Mouse (Mus musculus) stomach, postnatal 0 days (tissue): ENCODE measurements around the gene Clca3a1. TPM values are rescaled to one million over a fixed set of nuclear protein-coding genes. Genes with fewer than 3 reads are reported as not detected.
"Not testable (repeated sequence)": the region's sequence is repeated elsewhere in the genome, so short reads cannot be mapped to it uniquely, and the experiment has no call there.

ENCODE experiments used
- ATAC-seq: fragments of 200-750 bp; cut with Nextera tagmentation; 2 replicates; pipeline ENCODE4 v1.8.0; 2017; ENCODE audit not compliant: low FRiP score, low TSS enrichment
- DNase-seq: peaks from one replicate; pipeline ENCODE4 v3.0.0-alpha.2; 2016; ENCODE audit warnings: low spot score
- H3K27ac ChIP-seq: fragments of 300-500 bp; sonication (generic); replicated peaks from 2 replicates; pipeline ENCODE4 v1.5.1; 2014; ENCODE audit warnings: mild to moderate bottlenecking, control low read depth
- H3K27me3 ChIP-seq: fragments of 300-500 bp; sonication (generic); 2 replicates; pipeline ENCODE4 v1.6.1; 2014; ENCODE audit warnings: low read length; ENCODE audit not compliant: control insufficient read depth, insufficient read depth
- H3K36me3 ChIP-seq: fragments of 300-500 bp; sonication (generic); 2 replicates; pipeline ENCODE4 v1.6.1; 2014; ENCODE audit warnings: low read length, mixed read lengths; ENCODE audit not compliant: control insufficient read depth, insufficient read depth
- H3K4me1 ChIP-seq: fragments of 300-500 bp; sonication (generic); replicated peaks from 2 replicates; pipeline ENCODE4 v1.6.1; 2014; ENCODE audit warnings: antibody characterized with exemption; ENCODE audit not compliant: control insufficient read depth, insufficient read depth
- H3K4me2 ChIP-seq: fragments of 300-500 bp; sonication (generic); replicated peaks from 2 replicates; pipeline ENCODE4 v1.6.1; 2014; ENCODE audit warnings: low read depth, mild to moderate bottlenecking, control low read depth, moderate library complexity
- H3K4me3 ChIP-seq: fragments of 300-500 bp; sonication (generic); 2 replicates; pipeline ENCODE4 v1.5.1; 2014; ENCODE audit warnings: low read depth, low read length, control low read depth
- H3K9ac ChIP-seq: fragments of 300-500 bp; sonication (generic); 2 replicates; pipeline ENCODE4 v1.6.1; 2014; ENCODE audit warnings: mild to moderate bottlenecking, low read length, control low read depth, mixed read lengths
- H3K9me3 ChIP-seq: fragments of 300-500 bp; sonication (generic); 2 replicates; pipeline ENCODE4 v1.6.1; 2016; ENCODE audit warnings: low read length; ENCODE audit not compliant: control insufficient read depth
- CTCF ChIP-seq: IDR thresholded peaks from 2 replicates; pipeline ENCODE4 v1.5.1; 2016; ENCODE audit warnings: antibody characterized with exemption, low read depth, mild to moderate bottlenecking, moderate library complexity
- EP300 ChIP-seq: optimal IDR thresholded peaks from 2 replicates; pipeline ENCODE3; 2016; ENCODE audit warnings: antibody characterized with exemption
- whole genome bisulfite sequencing: fragments of 180-500 bp; shearing (Covaris S2); extraction: QIAGEN DNeasy Blood & Tissue Kit; methylation state at CpG from one replicate; pipeline ENCODE4 v1.1.7; 2014; 5-methylcytosine and 5-hydroxymethylcytosine counted together
- polyA plus RNA-seq: library from polyadenylated mRNA; unstranded; fragments of >200 nt; fragmentation: Nextera tagmentation; extraction: Ambion mirVana; gene quantifications from 2 replicates; pipeline ENCODE4 v1.2.1, GENCODE M21; 2015

Clca3a1 gene
- polyA plus RNA-seq = 0.70 and 0.82 TPM in 2 replicates

DNA sequence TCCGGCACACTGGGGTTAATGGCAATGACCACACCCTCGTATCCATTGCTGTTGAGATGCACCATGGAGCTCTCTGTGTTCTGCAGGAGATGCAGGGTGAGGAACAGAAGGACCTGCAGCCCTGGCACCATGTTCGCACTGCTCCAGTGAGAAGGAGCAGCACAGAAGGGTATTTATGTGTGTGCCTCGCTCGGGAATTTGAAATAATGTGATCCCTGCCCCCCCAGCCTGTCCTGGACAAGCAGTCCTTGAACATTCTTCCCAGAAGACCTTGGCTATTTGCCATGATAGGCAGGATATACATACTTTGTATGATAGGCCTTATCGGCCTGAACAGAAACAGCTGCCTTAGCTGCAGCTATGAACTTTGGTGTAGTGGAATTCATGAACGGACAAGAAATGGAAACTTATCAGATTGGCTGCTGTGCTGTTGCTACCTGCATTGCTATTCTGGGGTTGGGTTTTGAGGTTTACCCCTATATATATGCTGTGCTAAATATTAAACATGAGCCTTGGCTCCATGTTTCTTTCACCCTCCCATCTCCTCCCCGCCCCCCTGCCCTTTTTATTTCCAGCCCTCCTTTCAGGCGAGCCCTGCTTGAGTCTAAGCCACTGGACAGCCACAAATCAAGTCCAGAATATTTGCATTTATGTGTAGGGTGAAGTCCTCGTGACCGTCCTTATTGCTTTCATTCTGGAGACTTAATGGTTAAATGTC, at the start of gene Clca3a1:
Clca3a1 (minus strand) TSS at position 386 of the 718 bp plus-strand sequence.
- no peaks in the 10 kb centered on the region for H3K9me3 ChIP-seq
- no peaks in the 10 kb centered on the region for H3K27me3 ChIP-seq
- H3K4me3 ChIP-seq = no peak within 1 kb of the TSS
- no peak for TF ChIP-seq EP300
- TF ChIP-seq CTCF = no peak
- H3K27ac ChIP-seq = no peak within 1 kb of the TSS
- no peaks in the 10 kb centered on the region for H3K36me3 ChIP-seq
- no peak within 1 kb of the TSS; the same call in 1 of the 2 replicates for H3K4me2 ChIP-seq
- H3K4me1 ChIP-seq = 0 out of 2 replicates have a peak, but pooled peaks cover 3% of the 10 kb centered on the region
- WGBS = 32% methylated on average over 9 of the region's 11 CpGs
- no peak within 1 kb of the TSS for H3K9ac ChIP-seq
- peak; percentile 18 for DNase-seq
- peak; percentile 73 for ATAC-seq

DNA sequence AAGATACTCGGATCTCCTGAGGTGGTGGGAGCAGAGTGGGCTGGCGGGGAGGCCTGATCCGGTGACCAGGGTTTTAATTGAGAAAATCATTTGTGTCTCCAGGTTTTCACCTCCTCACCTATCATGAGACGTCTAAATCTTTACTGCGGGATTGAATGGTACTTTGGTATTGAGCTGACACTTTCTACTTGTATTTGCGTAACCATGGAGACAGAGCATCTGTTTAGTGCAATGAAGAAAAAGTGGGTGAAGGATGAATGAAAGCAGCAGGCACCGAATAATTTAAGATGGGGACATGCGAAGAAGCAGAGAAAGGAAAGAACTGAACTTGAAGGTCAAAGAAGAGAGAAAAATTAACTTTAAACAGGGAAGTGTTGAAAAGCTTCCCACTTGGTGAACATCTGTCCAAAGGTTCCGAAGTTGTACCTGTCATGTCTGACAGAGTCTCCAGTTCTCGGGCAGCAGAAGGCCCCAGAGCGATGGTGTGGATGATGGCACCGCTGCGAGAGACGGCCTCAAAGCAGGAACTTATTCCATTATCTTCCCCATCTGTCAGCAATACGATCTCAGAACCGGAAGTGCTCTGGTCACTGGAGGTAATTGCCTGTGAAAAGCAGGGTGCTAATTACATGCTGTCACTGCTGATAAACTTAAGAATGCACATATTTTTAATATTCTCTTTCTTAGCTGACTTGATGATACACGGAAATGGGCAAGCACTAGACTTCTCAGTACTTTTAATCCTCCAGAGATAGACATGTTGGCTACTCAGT, 47.6 kb upstream of the Clca3a1 start:
- not testable (repeated sequence) for H3K36me3 ChIP-seq, DNase-seq, H3K4me1 ChIP-seq, H3K27ac ChIP-seq, H3K9me3 ChIP-seq, H3K9ac ChIP-seq, H3K27me3 ChIP-seq, H3K4me2 ChIP-seq, ATAC-seq, H3K4me3 ChIP-seq
- 76% methylated on average over 14 of the region's 17 CpGs for whole genome bisulfite sequencing

DNA sequence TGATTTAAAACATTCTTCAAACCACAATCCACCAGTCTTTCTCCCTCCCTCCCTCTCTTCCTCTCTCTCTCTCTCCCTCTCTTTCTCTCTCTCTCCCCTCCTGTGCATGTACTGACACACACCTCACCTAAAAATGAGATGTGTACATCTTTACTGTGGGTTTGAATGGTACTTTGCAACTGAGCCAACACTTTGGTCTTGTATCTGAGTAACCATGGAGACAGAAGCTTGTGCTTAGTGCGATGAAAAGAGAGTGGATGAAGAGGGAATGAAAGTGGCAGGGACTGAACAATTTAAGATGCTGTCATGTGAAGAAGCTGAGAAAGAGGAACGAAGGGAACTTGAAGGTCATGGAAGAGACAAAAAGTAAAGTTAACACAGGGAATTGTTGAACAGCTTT, 45.8 kb upstream of the Clca3a1 start:
- not testable (repeated sequence) for H3K9ac ChIP-seq, DNase-seq, H3K36me3 ChIP-seq, ATAC-seq, H3K4me1 ChIP-seq, H3K4me2 ChIP-seq, H3K27ac ChIP-seq, H3K4me3 ChIP-seq, H3K9me3 ChIP-seq, H3K27me3 ChIP-seq
- WGBS = 59% methylated on average over 2 of the region's 2 CpGs

DNA sequence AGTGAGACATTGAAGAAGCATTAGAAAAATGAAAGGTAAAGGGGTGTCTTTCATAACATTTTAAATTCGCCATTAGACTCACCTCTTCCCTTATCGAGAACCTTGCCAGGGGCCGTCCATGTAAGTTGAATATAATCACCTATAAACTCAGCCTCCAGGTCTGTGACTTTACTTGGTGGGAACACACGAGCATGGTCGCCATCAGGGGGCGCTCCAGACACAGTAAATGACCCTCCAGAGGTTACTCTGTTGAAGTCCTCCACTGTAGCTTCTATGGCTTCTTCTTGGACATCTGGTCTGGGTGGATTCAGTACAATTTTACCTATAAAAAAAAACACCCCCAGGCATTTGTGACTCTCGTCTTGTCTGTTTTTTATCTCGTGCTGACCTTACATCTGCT, 41.1 kb upstream of the Clca3a1 start:
- WGBS = 34% methylated on average over 8 of the region's 8 CpGs
- H3K27ac ChIP-seq = no peak overlapping the region
- H3K27me3 ChIP-seq = no peaks in the 10 kb centered on the region
- no peak overlapping the region for H3K9ac ChIP-seq
- no peak overlapping the region for H3K4me2 ChIP-seq
- peak; percentile 66 for TF ChIP-seq CTCF
- no peak for TF ChIP-seq EP300
- no peaks in the 10 kb centered on the region for H3K9me3 ChIP-seq
- ATAC-seq = no peak
- no peak overlapping the region for H3K4me3 ChIP-seq
- H3K4me1 ChIP-seq = no peaks in the 10 kb centered on the region
- no peaks in the 10 kb centered on the region for H3K36me3 ChIP-seq
- DNase-seq = peak; percentile 66

DNA sequence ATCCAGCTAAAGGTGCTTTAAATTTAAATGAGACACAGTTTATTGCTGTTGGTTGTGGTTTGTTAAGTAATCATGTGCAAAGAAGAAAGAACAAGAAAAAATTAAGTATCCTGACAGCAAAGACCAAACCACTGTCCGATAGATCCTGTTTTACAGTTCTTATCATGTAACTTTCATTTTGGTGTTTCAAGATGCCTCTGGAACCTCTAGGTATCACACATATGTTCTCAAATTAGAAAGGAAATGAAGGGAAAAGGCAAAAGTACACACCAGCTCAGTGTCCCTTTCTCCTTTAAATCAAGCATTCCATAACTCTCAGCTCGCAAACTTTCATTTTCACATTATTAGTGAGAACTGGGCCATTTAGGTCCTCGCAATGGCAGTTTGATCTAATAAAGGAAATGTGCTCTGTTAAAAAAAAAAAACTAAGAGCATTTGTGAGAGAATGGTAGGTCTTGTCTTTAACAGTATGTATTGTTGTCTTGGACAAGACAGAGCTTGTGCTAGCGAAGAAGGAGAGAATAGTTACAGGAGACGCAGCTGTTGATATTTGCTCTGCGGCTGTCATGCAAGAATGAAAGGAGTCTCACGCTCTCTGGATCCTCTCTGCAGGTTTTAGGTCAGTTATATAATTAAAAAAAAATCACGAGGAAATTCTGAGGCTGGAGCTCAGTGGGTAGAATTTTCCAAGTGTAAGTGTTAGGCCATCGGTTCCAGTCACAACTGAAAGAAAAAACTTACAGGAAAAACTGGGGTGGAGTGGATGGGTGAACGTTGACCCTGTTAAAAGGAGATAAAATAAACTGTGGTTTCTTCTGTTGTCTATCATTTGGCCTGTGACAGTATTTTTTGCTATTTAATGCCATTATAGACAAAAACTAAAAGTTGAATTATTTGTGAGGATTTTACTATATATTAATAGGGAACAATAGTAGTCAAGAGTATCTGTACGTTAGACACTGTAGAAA, 24.7 kb upstream of the Clca3a1 start:
- ATAC-seq = no peak

More for the DNA sequence above, 24.7 kb upstream of the Clca3a1 start:
- Histone ChIP-seq H3K9ac (no peak overlapping the region), H3K9me3 (no peaks in the 10 kb centered on the region), H3K4me2 (no peak overlapping the region), H3K36me3 (no peaks in the 10 kb centered on the region), H3K27me3 (no peaks in the 10 kb centered on the region), H3K4me1 (no peaks in the 10 kb centered on the region), H3K27ac (no peak overlapping the region), H3K4me3 (no peak overlapping the region)
- no peak for DNase-seq
- TF ChIP-seq EP300 (no peak), CTCF (no peak)
- WGBS = 56% methylated on average over 11 of the region's 11 CpGs
